Mouse (Mus musculus) embryonic fibroblast, embryonic 13.5 days (primary cell): ENCODE measurements around the gene Tpk1. TPM values are rescaled to one million over a fixed set of nuclear protein-coding genes. Genes with fewer than 3 reads are reported as not detected.

Experiments used
- H3K27ac ChIP-seq: 2 replicates; pipeline ENCODE4 v1.5.1; 2012; ENCODE audit warnings: low read length, control low read depth, inconsistent platforms; ENCODE audit not compliant: insufficient read depth
- H3K4me1 ChIP-seq: 2 replicates; pipeline ENCODE4 v1.6.1; 2011; ENCODE audit warnings: low read length; ENCODE audit not compliant: control insufficient read depth, insufficient read depth
- H3K4me3 ChIP-seq: 2 replicates; pipeline ENCODE4 v1.5.1; 2011; ENCODE audit warnings: mild to moderate bottlenecking, control low read depth, low read length; ENCODE audit not compliant: insufficient read depth
- CTCF ChIP-seq: IDR thresholded peaks from 2 replicates; pipeline ENCODE4 v1.5.1; 2011; ENCODE audit warnings: mild to moderate bottlenecking, control low read depth, low read length, moderate library complexity, borderline replicate concordance; ENCODE audit not compliant: insufficient read depth
- POLR2A ChIP-seq: IDR thresholded peaks from 2 replicates; pipeline ENCODE4 v1.6.1; 2011; ENCODE audit warnings: low read depth, mild to moderate bottlenecking, control low read depth, low read length, moderate library complexity
- polyA plus RNA-seq: library from polyadenylated mRNA; stranded (reverse); fragments of >200 nt; gene quantifications from 2 replicates; pipeline ENCODE4 v1.2.4, GENCODE M21; 2011; ENCODE audit warnings: low read depth; ENCODE audit not compliant: missing spikeins, insufficient read length

Gene Tpk1
- polyA plus RNA-seq, 1 experiment = 16.3 TPM

- TF ChIP-seq POLR2A = no peak
- TF ChIP-seq CTCF = no peak
Measured at GRCm38 (mm10) chr6:43297508-43297850, 368.6 kb downstream of the Tpk1 start.

GRCm38 (mm10) chr6:43296798-43297507 is 369.1 kb downstream of the Tpk1 start:
- no peak for TF ChIP-seq POLR2A
- Histone ChIP-seq H3K4me1 (peaks cover 23% of the 10 kb centered on the region), H3K27ac (no peak overlapping the region), H3K4me3 (no peak overlapping the region)

More at GRCm38 (mm10) chr6:43297508-43297850, 368.6 kb downstream of the Tpk1 start:
- Histone ChIP-seq H3K27ac (no peak overlapping the region), H3K4me1 (peaks cover 18% of the 10 kb centered on the region), H3K4me3 (no peak overlapping the region)

GRCm38 (mm10) chr6:43295908-43296307 is 370.2 kb downstream of the Tpk1 start:
- H3K4me1 ChIP-seq = peaks cover 25% of the 10 kb centered on the region
- no peak overlapping the region for H3K27ac ChIP-seq
- no peak overlapping the region for H3K4me3 ChIP-seq
- TF ChIP-seq CTCF (no peak), POLR2A (no peak)
